Mouse (Mus musculus) heart, embryonic 16.5 days (tissue): Measurements from ENCODE around the gene Il17d. TPM values are rescaled to one million over a fixed set of nuclear protein-coding genes. Genes with fewer than 3 reads are reported as not detected.

ENCODE experiments used
- ATAC-seq: fragments of 200-750 bp; cut with Nextera tagmentation; replicated peaks from 2 replicates; pipeline ENCODE4 v1.8.0; 2017; ENCODE audit warnings: moderate number of reproducible peaks; ENCODE audit not compliant: insufficient read depth, low FRiP score; ENCODE audit errors: extremely low read depth
- H3K27ac ChIP-seq: fragments of 300-500 bp; sonication (generic); 2 replicates; pipeline ENCODE4 v1.5.1; 2014; ENCODE audit warnings: mild to moderate bottlenecking, low read length, control low read depth, moderate library complexity
- H3K27me3 ChIP-seq: fragments of 300-500 bp; sonication (generic); 2 replicates; pipeline ENCODE4 v1.6.1; 2014; ENCODE audit warnings: low read length, mixed read lengths; ENCODE audit not compliant: control insufficient read depth, insufficient read depth
- H3K36me3 ChIP-seq: fragments of 300-500 bp; sonication (generic); 2 replicates; pipeline ENCODE4 v1.6.1; 2014; ENCODE audit not compliant: control insufficient read depth, insufficient read depth
- H3K4me1 ChIP-seq: fragments of 300-500 bp; sonication (generic); 2 replicates; pipeline ENCODE4 v1.6.1; 2014; ENCODE audit warnings: low read length, mixed read lengths; ENCODE audit not compliant: control insufficient read depth, insufficient read depth
- H3K4me2 ChIP-seq: fragments of 300-500 bp; sonication (generic); 2 replicates; pipeline ENCODE4 v1.6.1; 2014; ENCODE audit warnings: low read depth, mild to moderate bottlenecking, control low read depth, low read length
- H3K4me3 ChIP-seq: fragments of 300-500 bp; sonication (generic); 2 replicates; pipeline ENCODE4 v1.5.1; 2014; ENCODE audit warnings: mild to moderate bottlenecking, control low read depth, low read length
- H3K9ac ChIP-seq: fragments of 300-500 bp; sonication (generic); 2 replicates; pipeline ENCODE4 v1.6.1; 2014; ENCODE audit warnings: low read length, control low read depth
- H3K9me3 ChIP-seq: fragments of 300-500 bp; sonication (generic); replicated peaks from 2 replicates; pipeline ENCODE4 v1.6.1; 2016; ENCODE audit warnings: low read length; ENCODE audit not compliant: control insufficient read depth
- WGBS: fragments of 180-500 bp; shearing (Covaris S2); extraction: QIAGEN DNeasy Blood & Tissue Kit; methylation state at CpG from one replicate; pipeline ENCODE4 v1.1.7; 2014; 5-methylcytosine and 5-hydroxymethylcytosine counted together
- polyA plus RNA-seq: library from polyadenylated mRNA; unstranded; fragments of >200 nt; fragmentation: Nextera tagmentation; extraction: Ambion mirVana; gene quantifications from 2 replicates; pipeline ENCODE4 v1.2.1, GENCODE M21; 2015

Gene Il17d
- polyA plus RNA-seq, 1 experiment from 2014 or later, result 2.0 TPM

GRCm38 (mm10) chr14:57556922-57557321 is 32.3 kb downstream of the Il17d start:
- Histone ChIP-seq H3K9me3 (no peaks in the 10 kb centered on the region), H3K4me1 (no peaks in the 10 kb centered on the region), H3K27me3 (no peaks in the 10 kb centered on the region), H3K4me2 (no peak overlapping the region), H3K27ac (no peak overlapping the region), H3K4me3 (no peak overlapping the region), H3K9ac (no peak overlapping the region), H3K36me3 (no peaks in the 10 kb centered on the region; the same call in 1 of the 2 replicates)
- 86% methylated on average over 1 of the region's 1 CpGs for WGBS
- ATAC-seq, result no peak

DNA sequence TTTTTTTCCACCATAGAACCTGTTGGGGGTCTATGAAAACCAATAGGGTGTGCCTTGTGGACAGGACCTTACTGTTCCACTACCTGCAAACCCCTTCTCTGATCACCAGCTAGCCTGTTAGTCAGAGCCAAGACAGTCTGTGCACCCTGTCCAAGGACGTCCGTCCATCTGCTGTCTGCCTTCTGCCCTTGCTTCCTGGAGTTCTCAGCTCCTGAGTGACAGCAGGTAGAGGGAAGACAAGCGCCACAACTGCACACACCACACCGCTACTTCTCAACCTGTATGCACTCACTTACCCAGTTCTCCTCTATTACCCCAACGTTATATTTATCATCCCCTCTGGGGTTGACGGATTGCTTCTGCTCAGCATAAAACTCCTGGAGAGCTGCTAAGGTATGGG is 41.0 kb downstream of the Il17d start:
- no peaks in the 10 kb centered on the region for H3K9me3 ChIP-seq
- H3K36me3 ChIP-seq, result no peaks in the 10 kb centered on the region
- no peak overlapping the region for H3K9ac ChIP-seq
- H3K4me1 ChIP-seq, result no peaks in the 10 kb centered on the region; the same call in 1 of the 2 replicates
- H3K4me3 ChIP-seq, result no peak overlapping the region
- no peak overlapping the region for H3K27ac ChIP-seq
- WGBS, result 79% methylated on average over 6 of the region's 6 CpGs
- H3K27me3 ChIP-seq, result no peaks in the 10 kb centered on the region
- no peak overlapping the region for H3K4me2 ChIP-seq
- no peak for ATAC-seq

DNA sequence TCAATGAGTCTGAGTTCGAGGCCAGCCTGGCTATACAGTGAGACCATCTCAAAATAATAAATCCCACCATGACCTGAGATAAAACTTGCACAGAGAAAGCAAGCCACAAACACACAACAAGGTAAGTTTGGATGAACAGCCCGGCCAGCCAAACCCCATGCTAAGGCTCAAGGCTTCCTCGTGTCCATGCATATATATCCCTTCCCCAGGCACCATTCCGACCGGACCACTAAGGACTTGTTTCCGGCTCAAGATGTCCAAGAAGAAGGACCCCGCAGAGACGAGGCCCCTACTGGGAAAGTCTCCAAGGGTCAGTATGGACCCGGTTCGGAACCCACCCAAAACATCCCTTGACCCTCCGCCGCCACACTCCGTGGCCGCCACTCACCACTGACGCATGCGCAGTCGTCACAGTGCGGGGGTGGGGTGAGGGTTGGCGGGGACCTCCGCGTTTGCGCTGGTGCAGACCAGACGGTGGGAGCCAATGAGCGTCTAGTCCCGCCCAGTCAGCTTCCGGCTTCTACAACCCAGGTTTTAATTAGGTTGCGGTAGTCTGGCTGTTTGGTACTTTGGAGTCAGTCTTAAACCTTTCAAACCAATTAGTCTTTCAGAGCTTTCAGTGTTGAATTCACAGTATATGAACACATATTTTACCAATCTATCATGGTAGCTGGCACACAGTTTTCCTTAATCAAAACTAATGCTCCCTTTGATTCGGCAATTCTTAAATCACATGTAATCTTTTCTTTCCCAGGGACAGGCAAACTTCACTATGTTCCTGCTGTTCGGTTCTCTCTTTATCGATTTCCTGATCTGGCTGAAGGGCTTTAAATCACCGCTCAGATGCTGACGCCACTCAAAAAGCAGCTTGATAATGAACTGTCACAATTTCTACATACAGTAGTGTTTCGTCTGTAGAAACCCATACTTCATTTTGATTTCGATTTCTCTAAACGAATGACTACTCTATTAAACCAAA is 46.9 kb downstream of the Il17d start, which contains the start of gene Eef1akmt1:
Gene Eef1akmt1, minus strand, starts transcription at position 458 of the 979 bp plus-strand sequence.
- Histone ChIP-seq H3K4me1 (peaks cover 4% of the 10 kb centered on the region; the same call in 1 of the 2 replicates), H3K9ac (peak within 1 kb of the TSS; percentile 86), H3K27ac (peak within 1 kb of the TSS; percentile 62), H3K9me3 (peaks cover 8% of the 10 kb centered on the region), H3K36me3 (peaks cover 10% of the 10 kb centered on the region), H3K4me2 (peak within 1 kb of the TSS; percentile 83), H3K4me3 (peak within 1 kb of the TSS; percentile 84), H3K27me3 (no peaks in the 10 kb centered on the region)
- 7% methylated on average over 35 of the region's 35 CpGs for WGBS
- peak; percentile 99 for ATAC-seq

GRCm38 (mm10) chr14:57574792-57575587 is 50.4 kb downstream of the Il17d start:
- peaks cover 4% of the 10 kb centered on the region; the same call in 1 of the 2 replicates for H3K4me1 ChIP-seq
- no peak overlapping the region for H3K9ac ChIP-seq
- H3K4me2 ChIP-seq, result no peak overlapping the region
- WGBS, result 76% methylated on average over 6 of the region's 6 CpGs
- peaks cover 23% of the 10 kb centered on the region for H3K36me3 ChIP-seq
- H3K27me3 ChIP-seq, result no peaks in the 10 kb centered on the region
- peaks cover 13% of the 10 kb centered on the region for H3K9me3 ChIP-seq
- H3K4me3 ChIP-seq, result no peak overlapping the region
- no peak for ATAC-seq
- H3K27ac ChIP-seq, result no peak overlapping the region

- Histone ChIP-seq H3K27ac (no peak overlapping the region), H3K36me3 (peaks cover 23% of the 10 kb centered on the region), H3K4me1 (no peaks in the 10 kb centered on the region), H3K9ac (no peak overlapping the region), H3K4me2 (no peak overlapping the region), H3K9me3 (peaks cover 13% of the 10 kb centered on the region), H3K4me3 (no peak overlapping the region), H3K27me3 (no peaks in the 10 kb centered on the region)
- WGBS, result 88% methylated on average over 2 of the region's 2 CpGs
- ATAC-seq, result no peak
Observed at GRCm38 (mm10) chr14:57576364-57577060, 51.9 kb downstream of the Il17d start.

- 84% methylated on average over 3 of the region's 3 CpGs for WGBS
- ATAC-seq, result no peak
- no peaks in the 10 kb centered on the region for H3K4me1 ChIP-seq
- H3K27me3 ChIP-seq, result no peaks in the 10 kb centered on the region
- H3K4me2 ChIP-seq, result no peak overlapping the region
- no peak overlapping the region for H3K27ac ChIP-seq
- peaks cover 40% of the 10 kb centered on the region for H3K36me3 ChIP-seq
- H3K4me3 ChIP-seq, result no peak overlapping the region
- H3K9me3 ChIP-seq, result no peaks in the 10 kb centered on the region
- H3K9ac ChIP-seq, result no peak overlapping the region
Observed at GRCm38 (mm10) chr14:57591830-57592229, 67.3 kb downstream of the Il17d start.

Other genes with a start within 250 kb of the Il17d start
- 13.9 and 16.6 TPM in 2 replicates for gene Cryl1, start 126.2 kb upstream of the Il17d start, polyA plus RNA-seq
- 5.7 and 6.1 TPM in 2 replicates for gene Ift88, start 100.7 kb upstream of the Il17d start, polyA plus RNA-seq
- 73.2 and 75.7 TPM in 2 replicates for gene Eef1akmt1, start 46.8 kb downstream of the Il17d start, polyA plus RNA-seq
- 13.0 and 13.7 TPM in 2 replicates for gene Xpo4, start 140.7 kb downstream of the Il17d start, polyA plus RNA-seq
- gene Gm49361, start 221.3 kb downstream of the Il17d start, polyA plus RNA-seq, result not detected in 2 replicates
- 19.4 and 24.4 TPM in 2 replicates for gene Lats2, start 233.6 kb downstream of the Il17d start, polyA plus RNA-seq